29 mouse cellular contexts compared by ENCODE assay signal in the genomic region with DNA sequence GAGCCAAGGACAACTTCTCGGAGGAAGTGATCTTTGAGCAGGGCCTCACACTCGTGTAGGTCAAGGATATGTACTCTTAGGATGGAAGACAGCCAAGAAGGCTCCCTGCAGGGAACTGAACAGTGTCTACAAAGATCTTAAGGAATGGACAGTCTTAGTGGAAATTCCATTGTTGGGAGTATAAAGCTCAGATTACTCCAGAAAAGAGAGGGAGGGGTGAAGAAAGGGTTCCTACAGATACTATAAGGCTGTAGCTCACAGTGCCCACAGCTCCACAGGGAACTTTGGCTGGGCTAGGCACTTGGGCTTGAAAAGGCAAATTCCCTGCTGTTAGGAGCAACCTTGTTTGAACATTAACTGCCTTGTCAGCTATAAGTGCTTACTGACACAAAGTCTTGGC.
DNase-seq lines count a peak whose midpoint lies in the region; ATAC-seq and TF ChIP-seq lines count a peak whose summit lies in the region.
"Had no signal": no experiment of that assay in that cellular context is flagged by ENCODE, and none has a peak within 500 bp of the region (broad histone marks: within the 10 kb centered on the region; RNA-seq: fewer than 3 reads in every experiment).

No protein-coding gene starts in this region.

- peak; percentile 24 for DNase-seq in kidney, adult 11 months
- no peak for DNase-seq in kidney, postnatal 25 days
- DNase-seq in kidney, adult 8-10 months: peak; percentile 28 to 29
- no peak for DNase-seq in lung, postnatal 14 days
- DNase-seq: adrenal gland, adult 8-10 months; adrenal gland, postnatal 25 days; cerebellum, adult 11-12 months; cerebellum, adult 8-10 months; cerebellum, postnatal 10 days; cerebellum, postnatal 36 days; embryo, embryonic 11 days; gastrocnemius, postnatal 25 days; heart, adult 18-20 months; heart, postnatal 10 days; heart, postnatal 36 days had no signal

- no peak overlapping the region for H3K4me2 ChIP-seq in kidney, embryonic 16.5 days (replicated peaks; ENCODE audit: low read depth, low read length)
- H3K4me2 ChIP-seq in lung, embryonic 16.5 days (ENCODE audit: low read depth, low read length): no peak overlapping the region
- no peak overlapping the region for H3K4me2 ChIP-seq in intestine, postnatal 0 days (replicated peaks; ENCODE audit: low read depth)
- H3K4me2 ChIP-seq: embryonic facial prominence, embryonic 13.5 days; forebrain, embryonic 12.5 days; forebrain, embryonic 15.5 days; heart, embryonic 12.5 days; heart, embryonic 15.5 days; hindbrain, embryonic 13.5 days had no signal

- peaks cover 35% of the 10 kb centered on the region for H3K9me3 ChIP-seq in kidney, embryonic 16.5 days (ENCODE audit: low read length)
- peaks cover 17% of the 10 kb centered on the region for H3K9me3 ChIP-seq in lung, embryonic 16.5 days (ENCODE audit: control insufficient read depth, low read length)
- peaks cover 13% of the 10 kb centered on the region for H3K9me3 ChIP-seq in intestine, postnatal 0 days (ENCODE audit: control insufficient read depth)

- H3K27ac ChIP-seq in kidney, embryonic 16.5 days (ENCODE audit: low read length): no peak overlapping the region
- H3K27ac ChIP-seq in lung, embryonic 16.5 days (ENCODE audit: low read length): no peak overlapping the region
- no peak overlapping the region for H3K27ac ChIP-seq in intestine, postnatal 0 days (ENCODE audit: low read depth, low read length)
- H3K27ac ChIP-seq: embryonic facial prominence, embryonic 10.5 days; embryonic facial prominence, embryonic 13.5 days; forebrain, embryonic 12.5 days; forebrain, embryonic 15.5 days; heart, embryonic 15.5 days; hindbrain, embryonic 10.5 days; hindbrain, embryonic 13.5 days had no signal

- no peaks in the 10 kb centered on the region for H3K36me3 ChIP-seq in kidney, embryonic 16.5 days (ENCODE audit: insufficient read depth, low read length)
- no peaks in the 10 kb centered on the region for H3K36me3 ChIP-seq in lung, embryonic 16.5 days (ENCODE audit: control insufficient read depth, insufficient read depth, low read length)
- no peaks in the 10 kb centered on the region for H3K36me3 ChIP-seq in intestine, postnatal 0 days (ENCODE audit: control insufficient read depth, insufficient read depth)
- H3K36me3 ChIP-seq: embryonic facial prominence, embryonic 10.5 days; embryonic facial prominence, embryonic 13.5 days; forebrain, embryonic 12.5 days; forebrain, embryonic 15.5 days; G1E; heart, embryonic 12.5 days; heart, embryonic 15.5 days; hindbrain, embryonic 10.5 days; hindbrain, embryonic 13.5 days had no signal

- H3K4me1 ChIP-seq in kidney, embryonic 16.5 days (ENCODE audit: insufficient read depth, low read length): no peaks in the 10 kb centered on the region
- H3K4me1 ChIP-seq in lung, embryonic 16.5 days (replicated peaks; ENCODE audit: control insufficient read depth, insufficient read depth, low read length): no peaks in the 10 kb centered on the region
- H3K4me1 ChIP-seq in intestine, postnatal 0 days (replicated peaks; ENCODE audit: control insufficient read depth, insufficient read depth, low read length): no peaks in the 10 kb centered on the region
- H3K4me1 ChIP-seq: forebrain, embryonic 12.5 days; forebrain, embryonic 15.5 days; heart, embryonic 12.5 days; heart, embryonic 15.5 days; hindbrain, embryonic 10.5 days; hindbrain, embryonic 13.5 days had no signal

- H3K27me3 ChIP-seq in kidney, embryonic 16.5 days (ENCODE audit: insufficient read depth, low read length): no peaks in the 10 kb centered on the region
- H3K27me3 ChIP-seq in lung, embryonic 16.5 days (ENCODE audit: control insufficient read depth, insufficient read depth, low read depth, low read length): no peaks in the 10 kb centered on the region
- H3K27me3 ChIP-seq in intestine, postnatal 0 days (replicated peaks; ENCODE audit: control insufficient read depth, insufficient read depth, low read length): no peaks in the 10 kb centered on the region
- H3K27me3 ChIP-seq: embryonic facial prominence, embryonic 13.5 days; forebrain, embryonic 12.5 days; forebrain, embryonic 15.5 days; heart, embryonic 12.5 days; heart, embryonic 15.5 days; hindbrain, embryonic 13.5 days; Patski had no signal

- WGBS in kidney, embryonic 16.5 days: 71% methylated on average over 2 of the region's 2 CpGs
- 38% methylated on average over 2 of the region's 2 CpGs for WGBS in lung, embryonic 16.5 days
- WGBS in intestine, postnatal 0 days: 72% methylated on average over 2 of the region's 2 CpGs

- TF ChIP-seq CTCF in intestine, postnatal 0 days (IDR thresholded peaks at IDR 0.05; ENCODE audit: low read depth): no peak

- ATAC-seq in kidney, embryonic 16.5 days (ENCODE audit: low FRiP score, low TSS enrichment): no peak
- ATAC-seq in lung, embryonic 16.5 days (ENCODE audit: low read depth): peak; percentile 34; the same call in 1 of the 2 replicates
- no peak for ATAC-seq in intestine, postnatal 0 days
- ATAC-seq: forebrain, embryonic 15.5 days; Patski had no signal

- H3K9ac ChIP-seq in kidney, embryonic 16.5 days (replicated peaks; ENCODE audit: low read length): no peak overlapping the region
- no peak overlapping the region for H3K9ac ChIP-seq in lung, embryonic 16.5 days (ENCODE audit: low read length)
- no peak overlapping the region for H3K9ac ChIP-seq in intestine, postnatal 0 days (ENCODE audit: low read depth, low read length)
- H3K9ac ChIP-seq: embryonic facial prominence, embryonic 13.5 days; forebrain, embryonic 12.5 days; forebrain, embryonic 15.5 days; heart, embryonic 12.5 days; heart, embryonic 15.5 days; hindbrain, embryonic 13.5 days had no signal

- H3K4me3 ChIP-seq in kidney, embryonic 16.5 days (ENCODE audit: low read length): no peak overlapping the region
- H3K4me3 ChIP-seq in lung, embryonic 16.5 days (ENCODE audit: low read length): no peak overlapping the region
- no peak overlapping the region for H3K4me3 ChIP-seq in intestine, postnatal 0 days (ENCODE audit: low read depth, low read length)
- H3K4me3 ChIP-seq: embryonic facial prominence, embryonic 10.5 days; embryonic facial prominence, embryonic 13.5 days; erythroblast, embryonic 14.5 days; forebrain, embryonic 12.5 days; forebrain, embryonic 15.5 days; heart, embryonic 12.5 days; heart, embryonic 15.5 days; hindbrain, embryonic 10.5 days; hindbrain, embryonic 13.5 days had no signal

Comparison
In these comparisons a context has a peak if more than half of its experiments do, and no peak if none do; other contexts are left out.
1. DNase-seq: peak in kidney, adult 11 months (single experiment) and kidney, adult 8-10 months (2 of 2); none in kidney, postnatal 25 days (0 of 2) and lung, postnatal 14 days (single experiment).